Mouse (Mus musculus) left cerebral cortex, postnatal 14 days (tissue): ENCODE data around the gene Gab1. TPM values are rescaled to one million over a fixed set of nuclear protein-coding genes. Genes with fewer than 3 reads are reported as not detected.

Source experiments
- DNase-seq, 2 experiments: peaks; one replicate each; pipeline ENCODE4 v3.0.0; 2021 to 2022; ENCODE audit warnings: low spot score in 2 of 2, mixed read lengths in 1 of 2
- intact Hi-C: fragments of 180-260 bp; cut with DNase I; formaldehyde crosslinking; loops from one replicate; pipeline ENCODE4 v1.15.1; 2025
- total RNA-seq, 2 experiments: library from RNA; stranded (reverse); gene quantifications; 2 replicates each; pipeline ENCODE4 v1.2.3; 2021

Gene Gab1
- total RNA-seq, 2 experiments from 2014 or later: 12.3 to 14.9 TPM

- intact Hi-C loops: no loop called here
Observed at GRCm38 (mm10) chr8:80818978-80819377, 61.3 kb downstream of the Gab1 start.

DNA sequence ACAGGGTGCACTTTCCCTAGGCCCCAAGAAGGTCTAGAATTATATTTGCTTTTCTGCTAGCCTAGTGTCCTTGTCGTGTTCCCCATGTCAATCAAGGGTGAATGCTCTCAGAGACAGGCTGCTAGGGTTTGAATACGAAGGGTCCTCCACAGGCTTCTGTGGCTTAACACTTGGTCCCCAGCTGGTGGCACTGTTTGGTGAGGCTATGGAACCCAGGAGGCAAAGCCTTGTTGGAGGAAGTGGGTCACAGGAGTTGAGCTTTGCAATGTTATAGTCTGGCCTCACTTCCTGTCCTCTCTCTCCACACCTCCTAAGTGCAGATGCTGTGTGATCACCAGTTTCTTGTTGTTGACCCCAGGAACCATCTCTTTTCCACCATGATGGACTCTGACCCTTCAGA lies 63.3 kb downstream of the Gab1 start:
- no peak for DNase-seq
- intact Hi-C loops: no loop called here

More at GRCm38 (mm10) chr8:80818978-80819377, 61.3 kb downstream of the Gab1 start:
- no peak for DNase-seq

GRCm38 (mm10) chr8:80815179-80815578 lies 65.1 kb downstream of the Gab1 start:
- DNase-seq: no peak
- intact Hi-C loops: no loop called here

GRCm38 (mm10) chr8:80814087-80814791 lies 66.1 kb downstream of the Gab1 start:
- intact Hi-C loops: loop anchor here (5.0 kb wide), 1 partner anchor 63 kb away; no protein-coding TSS in a partner anchor
- no peak for DNase-seq

DNA sequence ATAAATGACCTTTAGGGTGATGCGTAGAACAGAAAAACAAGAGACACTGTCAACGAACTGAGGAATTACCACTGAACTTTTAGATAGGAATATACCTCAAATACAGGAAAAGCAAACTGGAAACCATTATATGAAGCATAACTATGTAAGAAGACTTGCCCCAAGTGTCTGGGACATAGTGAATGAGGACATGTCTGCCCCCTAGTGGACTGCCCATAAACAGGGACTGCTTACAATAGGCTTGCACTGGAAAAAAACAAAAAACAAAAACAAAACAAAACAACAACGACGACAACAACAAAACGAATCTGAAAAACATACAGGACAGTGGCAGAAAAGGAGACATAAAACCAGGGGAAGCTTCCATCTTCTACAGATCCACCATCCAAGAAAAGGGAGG lies 66.9 kb downstream of the Gab1 start:
- intact Hi-C loops: loop anchor here (5.0 kb wide), 1 partner anchor 64 kb away; no protein-coding TSS in a partner anchor
- DNase-seq: peak in 1 of 2 experiments; percentile 52

DNA sequence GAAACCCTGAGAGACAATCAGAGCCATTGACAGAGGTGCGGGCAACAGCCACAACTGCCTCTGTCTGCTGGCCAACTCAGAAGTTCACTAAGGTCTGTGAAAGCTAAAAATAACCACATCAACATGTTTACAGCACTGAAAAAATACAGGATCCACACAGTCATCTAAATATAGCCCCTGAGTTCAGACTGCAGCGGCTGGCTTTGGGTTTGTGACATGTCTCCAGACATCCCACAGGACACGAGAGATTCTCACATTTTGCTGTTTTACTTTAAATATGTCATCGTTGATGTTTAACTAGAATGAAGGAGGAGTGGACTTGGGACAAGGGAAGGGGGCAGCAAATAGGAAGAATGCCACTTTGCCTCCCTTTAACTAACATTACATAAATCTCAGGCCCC lies 68.7 kb downstream of the Gab1 start:
- DNase-seq: peak in 1 of 2 experiments; percentile 30
- intact Hi-C loops: loop anchor here (5.0 kb wide), 1 partner anchor 66 kb away; no protein-coding TSS in a partner anchor

GRCm38 (mm10) chr8:80810916-80811315 lies 69.4 kb downstream of the Gab1 start:
- no peak for DNase-seq
- intact Hi-C loops: loop anchor here (5.0 kb wide), 1 partner anchor 66 kb away; no protein-coding TSS in a partner anchor

DNA sequence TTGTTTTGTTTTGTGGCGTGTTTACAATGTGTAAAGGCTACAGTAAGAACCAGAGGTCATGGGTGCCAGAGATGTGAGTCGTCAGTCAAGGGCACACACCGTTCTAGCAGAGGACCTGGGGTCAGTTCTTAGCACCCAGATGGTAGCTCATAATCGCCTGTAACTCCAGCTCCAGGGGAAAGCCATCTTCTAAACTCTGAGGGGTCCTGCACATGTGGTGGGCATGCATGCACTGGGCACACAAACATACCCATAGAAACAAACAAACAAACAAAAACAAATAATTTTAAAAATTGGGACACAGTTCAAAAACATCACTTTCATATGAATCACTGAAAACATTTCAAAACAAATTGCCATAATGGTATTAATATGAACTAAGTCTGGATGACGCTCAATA lies 69.9 kb downstream of the Gab1 start:
- no peak for DNase-seq
- intact Hi-C loops: loop anchor here (5.0 kb wide), 1 partner anchor 67 kb away; no protein-coding TSS in a partner anchor

- DNase-seq: no peak
- intact Hi-C loops: no loop called here
Observed at GRCm38 (mm10) chr8:80807807-80808505, 72.4 kb downstream of the Gab1 start.

DNA sequence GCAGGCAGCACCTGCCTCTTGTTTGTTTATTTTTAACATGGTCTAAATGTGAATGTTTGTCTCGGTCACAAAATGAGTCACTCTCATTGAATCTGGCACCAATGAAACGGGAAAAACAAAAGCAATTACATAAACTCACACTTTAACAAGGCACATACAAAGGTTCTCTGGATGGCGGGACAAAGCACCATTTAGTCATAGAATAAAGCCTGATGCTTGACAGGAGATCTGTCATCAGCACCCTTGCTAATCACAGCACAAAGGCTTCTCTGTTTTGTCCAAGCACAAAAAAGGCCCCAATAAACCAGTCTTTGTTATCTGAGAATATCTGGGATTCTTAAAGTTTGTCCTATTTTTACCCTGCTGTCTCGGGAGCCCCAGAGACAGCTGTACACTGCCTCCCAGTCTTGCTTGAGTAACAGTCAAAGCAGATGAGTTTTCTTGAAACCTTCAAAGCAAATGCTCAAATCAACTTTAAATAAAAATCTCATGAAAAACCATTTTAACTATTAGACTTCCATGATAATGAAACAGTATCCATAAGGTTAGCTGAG lies 76.2 kb downstream of the Gab1 start:
- intact Hi-C loops: no loop called here
- peak in 1 of 2 experiments; percentile 37 for DNase-seq

DNA sequence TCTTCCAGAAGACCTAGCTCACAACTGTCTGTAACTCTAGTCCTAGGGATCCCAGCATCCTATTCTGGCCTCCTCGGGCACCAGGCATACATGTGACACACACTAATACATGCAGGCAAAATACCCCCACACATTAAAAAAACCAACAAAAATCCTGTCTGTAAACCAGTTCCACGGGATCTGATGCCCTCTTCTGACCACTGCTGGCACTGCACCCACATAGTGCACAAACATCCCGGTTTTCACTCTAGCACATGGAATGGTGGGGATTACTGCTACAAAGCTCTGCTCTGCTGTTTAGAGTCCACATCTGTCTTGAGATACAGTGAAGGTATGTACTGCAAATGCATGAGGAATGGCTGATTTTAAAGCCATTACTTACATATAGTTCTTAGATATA lies 81.5 kb downstream of the Gab1 start:
- no peak for DNase-seq
- intact Hi-C loops: no loop called here

DNA sequence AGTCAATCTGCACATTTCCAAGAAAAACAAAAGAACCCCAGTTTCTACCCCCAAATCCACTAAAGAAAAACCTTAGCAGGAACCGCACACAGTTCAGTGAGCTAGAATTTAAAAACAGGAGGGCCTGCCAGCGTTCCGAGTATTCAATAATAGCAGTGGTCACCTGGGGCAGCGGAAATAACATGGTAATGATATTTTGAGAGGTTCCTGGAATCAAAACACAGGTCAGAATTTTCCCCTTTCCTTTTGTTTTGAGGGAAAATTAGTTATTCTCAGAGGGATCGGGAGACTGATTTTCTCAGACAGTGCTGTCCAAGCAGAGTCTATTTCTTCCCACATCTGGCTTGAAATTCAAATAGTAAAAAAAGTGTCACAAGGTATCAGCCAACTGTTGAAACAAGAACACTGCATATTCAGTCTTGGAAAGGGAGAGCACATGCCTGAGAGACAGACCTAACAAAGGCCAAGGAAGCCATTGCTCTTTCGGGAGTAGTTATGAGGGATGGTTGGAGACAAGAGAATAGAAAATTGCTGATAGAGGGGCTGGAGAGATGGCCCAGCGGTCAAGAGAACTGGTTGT lies 82.0 kb downstream of the Gab1 start:
- intact Hi-C loops: no loop called here

GRCm38 (mm10) chr8:80796070-80796469 lies 84.2 kb downstream of the Gab1 start:
- intact Hi-C loops: no loop called here
- no peak for DNase-seq

More for the DNA sequence above, 82.0 kb downstream of the Gab1 start:
- no peak for DNase-seq

- intact Hi-C loops: no loop called here
- DNase-seq: no peak
Observed at GRCm38 (mm10) chr8:80794585-80795509, 85.5 kb downstream of the Gab1 start.

GRCm38 (mm10) chr8:80793791-80794515 lies 86.4 kb downstream of the Gab1 start:
- intact Hi-C loops: no loop called here
- DNase-seq: no peak

DNA sequence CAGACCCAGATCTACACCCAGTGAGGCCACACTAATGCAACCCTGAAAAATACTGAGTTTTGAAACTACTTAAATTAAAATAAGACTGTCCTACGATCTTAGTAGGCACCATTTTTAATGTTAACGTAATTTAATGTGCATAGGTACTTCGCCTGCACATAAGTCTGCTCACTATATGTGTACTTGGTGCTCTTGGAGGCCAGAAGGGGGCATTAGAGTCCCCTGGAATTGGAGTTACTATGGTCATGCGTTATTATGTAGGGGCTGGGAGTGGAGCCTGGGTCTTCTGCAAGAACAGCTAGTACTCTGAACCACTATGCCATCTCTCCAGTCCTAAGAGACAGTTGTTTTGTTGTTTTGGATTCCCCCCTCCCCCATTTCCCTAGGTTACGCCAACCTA lies 88.1 kb downstream of the Gab1 start:
- intact Hi-C loops: no loop called here
- no peak for DNase-seq

DNA sequence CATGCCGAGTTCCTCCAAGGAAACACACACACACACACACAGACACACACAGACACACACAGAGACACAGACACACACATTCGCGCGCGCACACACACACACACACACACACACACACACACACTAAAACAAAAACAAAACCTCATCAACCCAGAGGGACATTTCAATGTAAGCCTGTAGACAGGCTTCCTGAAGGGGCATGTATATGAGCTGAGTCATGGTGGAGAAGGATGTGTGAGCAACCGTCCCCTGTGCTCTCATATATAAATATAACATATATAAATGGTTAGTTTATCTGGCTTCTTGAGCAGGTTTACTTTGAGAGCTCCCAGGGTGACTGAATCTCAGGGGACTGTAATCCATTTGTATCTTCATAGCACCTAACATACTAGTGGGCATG lies 91.0 kb downstream of the Gab1 start:
- intact Hi-C loops: no loop called here
- no peak for DNase-seq

DNA sequence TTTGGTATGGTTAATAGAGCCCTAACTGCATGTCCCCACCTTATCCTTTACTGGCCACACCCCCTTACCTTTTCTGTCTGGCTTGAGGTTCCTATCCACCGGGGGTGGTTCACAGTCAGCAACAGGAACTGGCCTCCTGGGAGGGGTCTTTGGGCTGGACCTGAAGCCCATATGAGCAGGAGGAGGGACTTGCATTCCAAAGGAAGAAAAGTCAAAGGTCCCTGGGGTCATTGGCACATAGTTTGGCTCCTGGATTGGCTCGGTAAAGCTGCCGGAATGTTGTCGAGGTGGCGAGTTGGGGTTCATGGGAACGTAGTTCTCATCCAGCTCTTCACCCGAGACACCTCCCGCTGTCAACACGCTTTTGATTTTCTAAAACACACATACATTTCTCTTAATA lies 95.8 kb downstream of the Gab1 start:
- DNase-seq: no peak
- intact Hi-C loops: no loop called here
